8 mouse cellular contexts compared by ENCODE assay signal in genomic region chr12:117345088-117345977, GRCm38 (mm10).
DNase-seq lines count a peak whose midpoint lies in the region; ATAC-seq and TF ChIP-seq lines count a peak whose summit lies in the region.
"Had no signal": no experiment of that assay in that cellular context is flagged by ENCODE, and none has a peak within 500 bp of the region (broad histone marks: within the 10 kb centered on the region; RNA-seq: fewer than 3 reads in every experiment).

No protein-coding gene starts in this region.

- ATAC-seq in embryonic facial prominence, embryonic 11.5 days (replicated peaks; ENCODE audit: insufficient number of reproducible peaks, low FRiP score, low TSS enrichment, low read depth) = peak; percentile 79
- ATAC-seq in hindbrain, postnatal 0 days = peak; percentile 93
- peak; percentile 65 for ATAC-seq in limb, embryonic 14.5 days (ENCODE audit: low FRiP score, low read depth)

- no peaks in the 10 kb centered on the region for H3K9me3 ChIP-seq in embryonic facial prominence, embryonic 11.5 days (replicated peaks; ENCODE audit: control insufficient read depth, low read length)
- H3K9me3 ChIP-seq in hindbrain, postnatal 0 days (ENCODE audit: low read length) = no peaks in the 10 kb centered on the region
- no peaks in the 10 kb centered on the region for H3K9me3 ChIP-seq in limb, embryonic 14.5 days (ENCODE audit: control insufficient read depth, low read length)
- H3K9me3 ChIP-seq: lung, embryonic 15.5 days had no signal

- 26% methylated on average over 20 of the region's 20 CpGs for WGBS in embryonic facial prominence, embryonic 11.5 days
- 7% methylated on average over 20 of the region's 20 CpGs for WGBS in hindbrain, postnatal 0 days
- WGBS in limb, embryonic 14.5 days = 26% methylated on average over 20 of the region's 20 CpGs

- no peak for TF ChIP-seq POLR2A in limb, embryonic 14.5 days (IDR thresholded peaks at IDR 0.05; ENCODE audit: borderline replicate concordance, extremely low read depth, insufficient read depth, insufficient read length)

- no peak overlapping the region for H3K4me3 ChIP-seq in embryonic facial prominence, embryonic 11.5 days (ENCODE audit: low read depth, low read length)
- H3K4me3 ChIP-seq in hindbrain, postnatal 0 days (ENCODE audit: low read length) = peak overlapping the region; percentile 11; the same call in 1 of the 2 replicates
- H3K4me3 ChIP-seq in limb, embryonic 14.5 days (replicated peaks; ENCODE audit: low read length) = no peak overlapping the region
- H3K4me3 ChIP-seq: lung, embryonic 15.5 days had no signal

- TF ChIP-seq CTCF in hindbrain, postnatal 0 days (IDR thresholded peaks at IDR 0.05; ENCODE audit: low read depth) = peak; percentile 60

- H3K27ac ChIP-seq in embryonic facial prominence, embryonic 11.5 days (replicated peaks; ENCODE audit: low read depth, low read length) = peak overlapping the region; percentile 44
- H3K27ac ChIP-seq in hindbrain, postnatal 0 days = peak overlapping the region; percentile 82
- no peak overlapping the region for H3K27ac ChIP-seq in limb, embryonic 14.5 days (replicated peaks; ENCODE audit: low read depth, low read length)
- H3K27ac ChIP-seq: lung, embryonic 15.5 days had no signal

- peak; percentile 12 for DNase-seq in cerebellum, adult 8-10 months
- peak; percentile 89 for DNase-seq in embryonic facial prominence, embryonic 11.5 days (ENCODE audit: low spot score)
- peak; percentile 92 for DNase-seq in hindbrain, postnatal 0 days (ENCODE audit: low spot score)
- DNase-seq in limb, embryonic 14.5 days (ENCODE audit: low spot score) = peak; percentile 53
- DNase-seq in right cerebral cortex, postnatal 4 days = peak; percentile 73
- no peak for DNase-seq in spleen, postnatal 4 days (ENCODE audit: low spot score in 2 of 2)
- no peak for DNase-seq in lung, postnatal 4 days

- no peak overlapping the region for H3K9ac ChIP-seq in embryonic facial prominence, embryonic 11.5 days (replicated peaks; ENCODE audit: low read length)
- 0 out of 2 replicates have a peak overlapping the region, but pooled peaks have one; percentile 33 for H3K9ac ChIP-seq in hindbrain, postnatal 0 days (replicated peaks; ENCODE audit: low read length)
- no peak overlapping the region for H3K9ac ChIP-seq in limb, embryonic 14.5 days (ENCODE audit: low read depth, low read length, severe bottlenecking)
- H3K9ac ChIP-seq: lung, embryonic 15.5 days had no signal

- no peaks in the 10 kb centered on the region for H3K36me3 ChIP-seq in embryonic facial prominence, embryonic 11.5 days (replicated peaks; ENCODE audit: control insufficient read depth, insufficient read depth, low read depth, low read length)
- H3K36me3 ChIP-seq in hindbrain, postnatal 0 days (ENCODE audit: insufficient read depth, low read length) = no peaks in the 10 kb centered on the region
- no peaks in the 10 kb centered on the region for H3K36me3 ChIP-seq in limb, embryonic 14.5 days (ENCODE audit: control insufficient read depth, insufficient read depth, low read length)
- H3K36me3 ChIP-seq: lung, embryonic 15.5 days had no signal

- H3K4me1 ChIP-seq in embryonic facial prominence, embryonic 11.5 days (ENCODE audit: control insufficient read depth, insufficient read depth, low read length) = peaks cover 5% of the 10 kb centered on the region
- H3K4me1 ChIP-seq in hindbrain, postnatal 0 days (ENCODE audit: insufficient read depth, low read length) = peaks cover 20% of the 10 kb centered on the region
- H3K4me1 ChIP-seq in limb, embryonic 14.5 days (ENCODE audit: control insufficient read depth, insufficient read depth, low read length) = peaks cover 10% of the 10 kb centered on the region
- H3K4me1 ChIP-seq: lung, embryonic 15.5 days had no signal

- no peaks in the 10 kb centered on the region; the same call in 1 of the 2 replicates for H3K27me3 ChIP-seq in embryonic facial prominence, embryonic 11.5 days (ENCODE audit: control insufficient read depth, insufficient read depth, low read length)
- no peaks in the 10 kb centered on the region for H3K27me3 ChIP-seq in hindbrain, postnatal 0 days (ENCODE audit: insufficient read depth, low read length)
- H3K27me3 ChIP-seq in limb, embryonic 14.5 days (ENCODE audit: control insufficient read depth, insufficient read depth, low read length) = no peaks in the 10 kb centered on the region
- H3K27me3 ChIP-seq: lung, embryonic 15.5 days had no signal

- peak overlapping the region; percentile 27 for H3K4me2 ChIP-seq in embryonic facial prominence, embryonic 11.5 days (ENCODE audit: low read depth, low read length)
- H3K4me2 ChIP-seq in hindbrain, postnatal 0 days (ENCODE audit: low read depth, low read length) = peak overlapping the region; percentile 49
- H3K4me2 ChIP-seq in limb, embryonic 14.5 days (replicated peaks; ENCODE audit: low read depth, low read length, severe bottlenecking) = peak overlapping the region; percentile 30; the same call in 1 of the 2 replicates
- H3K4me2 ChIP-seq: lung, embryonic 15.5 days had no signal

Comparison
In these comparisons a context has a peak if more than half of its experiments do, and no peak if none do; other contexts are left out.
1. DNase-seq: peak in cerebellum, adult 8-10 months (single experiment), embryonic facial prominence, embryonic 11.5 days (single experiment), hindbrain, postnatal 0 days (single experiment), limb, embryonic 14.5 days (single experiment) and right cerebral cortex, postnatal 4 days (single experiment); none in spleen, postnatal 4 days (0 of 2) and lung, postnatal 4 days (0 of 2).
2. Peak in every context shown above with its lines, with median percentiles within 50 percentile points of each other: ATAC-seq and H3K4me2 ChIP-seq.